Mouse (Mus musculus): ENCODE results near the gene Pde4a. TPM values are rescaled to one million over a fixed set of nuclear protein-coding genes. Genes with fewer than 3 reads are reported as not detected.

Pde4a gene
- polyA plus RNA-seq, 1 experiment from 2014 or later = 8.6 TPM

GRCm38 (mm10) chr9:21168161-21169123, 2.9 kb downstream of the Pde4a start:
- peak overlapping the region; percentile 12 for H3K4me3 ChIP-seq
- H3K4me2 ChIP-seq = peak overlapping the region; percentile 95
- peak; percentile 46; the same call in 1 of the 2 replicates for ATAC-seq (ENCODE audit: borderline replicate concordance, extremely low read depth, low FRiP score, low TSS enrichment)
- H3K36me3 ChIP-seq = no peaks in the 10 kb centered on the region
- peak overlapping the region; percentile 5; the same call in 1 of the 2 replicates for H3K9ac ChIP-seq
- no peaks in the 10 kb centered on the region for H3K9me3 ChIP-seq
- H3K4me1 ChIP-seq = peaks cover 49% of the 10 kb centered on the region
- 8% methylated on average over 30 of the region's 30 CpGs for WGBS
- peak overlapping the region; percentile 90 for H3K27ac ChIP-seq
- peaks cover 38% of the 10 kb centered on the region for H3K27me3 ChIP-seq

DNA sequence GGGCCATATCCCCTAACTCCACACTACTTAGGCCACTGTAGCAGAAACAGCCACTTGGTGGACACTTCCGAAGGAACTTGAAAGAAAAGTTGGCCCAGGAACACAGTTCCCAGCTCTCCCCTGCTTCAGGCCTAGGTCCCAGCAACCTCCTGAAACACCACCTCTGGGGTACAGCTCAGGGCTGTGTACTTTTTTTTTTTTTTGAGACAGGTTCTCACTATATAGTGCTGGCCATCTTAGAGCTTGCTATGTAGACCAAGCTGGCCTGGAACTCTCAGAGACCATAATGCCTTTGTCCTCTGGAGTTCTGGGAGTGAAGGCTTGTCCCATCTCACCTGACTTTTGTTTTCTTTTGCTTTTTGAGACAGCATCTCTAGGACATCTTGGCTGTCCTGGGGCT, 3.6 kb downstream of the Pde4a start:
- 41% methylated on average over 1 of the region's 1 CpGs for WGBS
- Histone ChIP-seq H3K9me3 (no peaks in the 10 kb centered on the region), H3K4me3 (no peak overlapping the region), H3K27me3 (peaks cover 31% of the 10 kb centered on the region), H3K27ac (no peak overlapping the region), H3K9ac (no peak overlapping the region), H3K4me2 (no peak overlapping the region), H3K4me1 (peaks cover 46% of the 10 kb centered on the region), H3K36me3 (no peaks in the 10 kb centered on the region)
- no peak for ATAC-seq (ENCODE audit: borderline replicate concordance, extremely low read depth, low FRiP score, low TSS enrichment)

DNA sequence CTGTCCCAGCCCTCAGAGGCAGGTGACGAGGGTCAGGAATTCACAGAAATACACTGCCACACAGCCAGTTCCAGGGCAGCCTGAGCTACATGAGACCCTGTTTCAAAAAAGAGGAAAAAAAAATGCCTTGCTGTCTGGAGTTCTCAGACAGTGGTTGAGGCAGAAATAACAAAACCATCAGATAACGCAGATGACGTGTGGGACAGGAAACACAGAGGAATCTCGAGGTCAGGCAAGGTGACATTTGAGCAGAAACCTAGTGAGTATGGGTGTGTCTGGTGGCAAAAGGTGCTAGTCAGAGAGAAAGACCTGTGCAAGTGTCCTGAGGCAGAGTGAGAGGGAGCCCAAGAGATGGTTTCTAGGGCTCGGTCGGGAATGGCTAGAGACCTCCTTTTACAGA, 6.8 kb downstream of the Pde4a start:
- Histone ChIP-seq H3K27me3 (no peaks in the 10 kb centered on the region), H3K4me3 (no peak overlapping the region), H3K27ac (no peak overlapping the region), H3K4me1 (peaks cover 15% of the 10 kb centered on the region), H3K9me3 (no peaks in the 10 kb centered on the region), H3K36me3 (no peaks in the 10 kb centered on the region), H3K4me2 (no peak overlapping the region), H3K9ac (no peak overlapping the region)
- WGBS = 68% methylated on average over 6 of the region's 6 CpGs
- no peak for ATAC-seq (ENCODE audit: borderline replicate concordance, extremely low read depth, low FRiP score, low TSS enrichment)

DNA sequence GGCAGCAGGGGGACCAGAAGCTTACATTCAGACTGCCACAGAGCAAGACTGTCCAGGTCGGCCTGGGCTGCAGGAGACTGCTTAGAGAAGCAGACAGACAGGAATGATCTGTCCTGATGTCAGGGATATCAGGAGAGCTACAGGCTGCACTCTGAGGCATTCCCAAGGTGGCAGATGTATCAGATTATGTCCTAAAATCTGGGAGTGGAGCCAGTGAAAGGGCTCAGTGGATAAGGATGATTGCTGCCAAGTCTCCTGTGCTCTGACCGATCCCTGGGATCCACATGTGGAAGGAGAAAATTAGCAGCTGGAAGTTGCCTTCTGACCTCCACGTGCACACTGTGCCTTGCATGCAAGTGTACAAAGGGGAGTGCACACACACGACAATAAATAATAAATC, 14.9 kb downstream of the Pde4a start:
- H3K4me1 ChIP-seq = peaks cover 26% of the 10 kb centered on the region
- 50% methylated on average over 4 of the region's 4 CpGs for WGBS
- no peaks in the 10 kb centered on the region; the same call in 1 of the 2 replicates for H3K27me3 ChIP-seq
- H3K27ac ChIP-seq = no peak overlapping the region
- no peak for ATAC-seq (ENCODE audit: borderline replicate concordance, extremely low read depth, low FRiP score, low TSS enrichment)
- no peaks in the 10 kb centered on the region for H3K9me3 ChIP-seq
- H3K36me3 ChIP-seq = no peaks in the 10 kb centered on the region
- H3K4me2 ChIP-seq = no peak overlapping the region
- no peak overlapping the region for H3K9ac ChIP-seq
- no peak overlapping the region for H3K4me3 ChIP-seq

DNA sequence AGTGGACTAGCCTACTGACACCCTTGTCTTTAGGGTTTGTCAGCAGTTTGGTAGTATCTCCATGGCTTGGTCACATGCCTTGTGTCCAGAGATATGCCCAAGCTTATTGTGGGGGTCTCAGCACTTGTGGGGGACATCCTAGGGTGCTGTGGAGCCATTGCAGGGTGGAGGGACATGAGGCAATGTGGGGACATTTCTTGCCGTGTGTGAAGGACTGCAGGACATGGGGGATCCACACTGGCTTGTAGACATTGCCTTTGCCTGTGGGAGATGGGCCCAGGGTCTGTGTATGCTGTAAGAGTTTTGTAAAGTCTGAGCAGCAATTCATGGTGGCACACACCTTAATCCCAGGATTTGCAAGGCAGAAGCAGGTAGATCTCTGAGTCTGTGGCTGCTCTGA, 15.3 kb downstream of the Pde4a start:
- Histone ChIP-seq H3K9me3 (no peaks in the 10 kb centered on the region), H3K4me1 (peaks cover 26% of the 10 kb centered on the region), H3K27ac (no peak overlapping the region), H3K36me3 (no peaks in the 10 kb centered on the region), H3K9ac (no peak overlapping the region), H3K4me3 (no peak overlapping the region), H3K27me3 (no peaks in the 10 kb centered on the region; the same call in 1 of the 2 replicates), H3K4me2 (no peak overlapping the region)
- ATAC-seq (ENCODE audit: borderline replicate concordance, extremely low read depth, low FRiP score, low TSS enrichment) = no peak
- 60% methylated on average over 1 of the region's 1 CpGs for WGBS

DNA sequence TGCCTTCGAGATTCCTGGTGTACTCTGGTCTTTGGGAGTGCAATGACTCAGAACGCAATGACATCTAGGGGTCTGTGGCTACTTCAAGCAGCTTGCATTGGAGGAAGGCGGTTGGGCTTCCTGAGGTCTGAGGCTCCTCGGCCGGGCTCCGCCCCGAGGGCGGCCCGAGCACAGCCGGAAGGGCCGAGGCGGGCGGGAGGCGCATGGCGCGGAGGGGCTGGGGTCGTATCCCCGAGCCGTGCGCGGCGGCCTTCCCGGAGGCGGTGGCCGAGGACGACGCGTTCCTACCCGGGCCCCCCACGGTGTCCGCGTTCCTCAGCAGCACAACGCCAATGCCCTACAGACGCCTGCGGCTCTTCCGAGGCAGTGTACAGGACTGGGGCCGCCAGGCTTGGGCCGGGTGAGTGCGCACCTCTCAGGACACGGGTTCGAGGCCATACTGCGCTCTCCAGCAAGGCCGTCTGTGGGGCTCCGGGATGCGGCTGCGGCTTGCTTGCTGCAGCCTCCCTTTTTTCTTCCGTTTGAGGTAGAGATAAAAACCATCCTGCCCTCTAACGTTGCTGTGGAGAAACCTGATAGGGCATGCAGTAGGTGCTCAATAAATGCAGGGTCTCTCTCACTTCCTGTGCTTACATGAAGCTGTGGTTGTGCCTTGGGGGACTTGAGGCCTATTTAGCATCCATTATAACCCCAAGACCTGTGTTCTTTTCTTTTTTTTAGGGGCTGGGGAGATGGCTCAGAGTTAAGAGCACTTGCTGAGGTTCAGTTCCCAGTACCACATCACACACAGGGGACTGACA, 16.1 kb downstream of the Pde4a start:
- Histone ChIP-seq H3K4me3 (peak overlapping the region; percentile 48), H3K27me3 (no peaks in the 10 kb centered on the region; the same call in 1 of the 2 replicates), H3K4me1 (peaks cover 26% of the 10 kb centered on the region), H3K9ac (peak overlapping the region; percentile 44), H3K9me3 (no peaks in the 10 kb centered on the region), H3K36me3 (no peaks in the 10 kb centered on the region), H3K27ac (no peak overlapping the region), H3K4me2 (peak overlapping the region; percentile 76)
- 6% methylated on average over 48 of the region's 48 CpGs for WGBS
- ATAC-seq (ENCODE audit: borderline replicate concordance, extremely low read depth, low FRiP score, low TSS enrichment) = peak; percentile 55; the same call in 1 of the 2 replicates

DNA sequence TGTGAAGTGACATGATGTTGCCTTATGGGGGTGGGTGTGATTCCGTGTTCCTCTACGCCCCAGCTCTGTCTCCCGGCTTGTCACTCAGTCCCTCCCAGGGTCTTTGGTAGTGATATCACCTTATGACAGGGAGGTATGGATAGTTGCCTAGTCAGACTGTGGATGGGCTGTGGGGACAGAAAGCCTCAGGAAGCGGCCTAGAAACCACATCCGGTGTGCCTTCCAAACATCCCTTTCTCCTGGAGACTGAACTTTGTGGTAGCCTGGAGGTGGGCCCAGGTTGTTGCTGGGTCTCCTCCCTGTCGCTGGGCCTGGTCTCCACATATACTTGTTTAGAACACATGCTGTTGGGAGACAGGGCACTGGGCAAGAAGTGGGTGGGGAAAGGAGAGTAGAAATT, 17.9 kb downstream of the Pde4a start:
- no peak overlapping the region for H3K4me3 ChIP-seq
- H3K4me2 ChIP-seq = peak overlapping the region; percentile 69; the same call in 1 of the 2 replicates
- WGBS = 77% methylated on average over 6 of the region's 6 CpGs
- no peak overlapping the region for H3K27ac ChIP-seq
- no peak overlapping the region for H3K9ac ChIP-seq
- H3K36me3 ChIP-seq = no peaks in the 10 kb centered on the region
- ATAC-seq (ENCODE audit: borderline replicate concordance, extremely low read depth, low FRiP score, low TSS enrichment) = no peak
- H3K9me3 ChIP-seq = no peaks in the 10 kb centered on the region
- peaks cover 26% of the 10 kb centered on the region for H3K4me1 ChIP-seq
- H3K27me3 ChIP-seq = no peaks in the 10 kb centered on the region; the same call in 1 of the 2 replicates

DNA sequence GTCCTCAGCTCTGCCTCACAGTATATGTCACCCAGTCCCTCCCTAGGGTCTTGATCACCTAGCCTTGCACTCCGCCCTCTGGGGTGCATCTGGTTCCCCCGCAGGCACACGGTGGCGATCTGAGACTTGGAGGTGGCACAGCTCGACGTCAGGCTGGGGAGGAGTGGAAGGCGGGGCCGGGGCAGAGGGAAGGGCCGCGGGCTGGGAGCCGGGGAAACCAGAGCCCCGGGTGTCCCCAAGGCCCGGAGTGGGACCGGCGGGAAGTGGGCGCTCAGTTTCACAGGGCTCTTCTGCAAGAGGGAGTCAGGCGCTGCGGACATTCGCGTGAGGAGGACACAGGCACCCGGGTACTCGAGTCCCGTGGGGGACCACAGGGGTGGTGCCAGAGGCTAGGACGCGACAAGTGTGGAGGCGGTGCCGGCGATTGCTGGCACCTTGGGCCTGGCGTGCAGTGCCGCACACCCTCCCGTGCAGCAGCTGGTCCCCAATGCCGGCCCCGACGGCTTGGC, 18.4 kb downstream of the Pde4a start:
- peak; percentile 43; the same call in 1 of the 2 replicates for ATAC-seq (ENCODE audit: borderline replicate concordance, extremely low read depth, low FRiP score, low TSS enrichment)
- WGBS = 9% methylated on average over 34 of the region's 34 CpGs

DNA sequence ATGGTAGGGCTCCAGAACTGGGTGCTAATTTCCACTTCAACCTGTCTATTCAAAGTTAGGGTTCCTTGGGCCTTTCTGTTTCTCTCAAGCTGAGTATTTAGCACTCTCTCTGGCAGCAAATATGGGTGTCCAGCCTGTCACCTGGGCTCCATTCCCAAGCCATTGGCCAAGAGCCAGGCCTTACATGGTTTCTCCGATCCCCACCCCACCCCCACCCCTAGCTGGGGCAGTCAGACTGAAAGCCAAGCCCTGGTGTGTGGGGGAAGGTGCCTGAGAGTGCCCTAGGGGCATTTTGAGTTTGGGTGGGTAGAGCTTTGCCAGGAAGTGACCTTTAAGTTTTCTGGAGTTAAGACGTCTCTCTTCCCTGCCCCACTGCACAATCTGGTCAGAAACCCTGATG, 19.2 kb downstream of the Pde4a start:
- no peak for ATAC-seq (ENCODE audit: borderline replicate concordance, extremely low read depth, low FRiP score, low TSS enrichment)
- 27% methylated on average over 2 of the region's 2 CpGs for WGBS
- Histone ChIP-seq H3K4me2 (no peak overlapping the region; the same call in 1 of the 2 replicates), H3K27ac (no peak overlapping the region), H3K9ac (no peak overlapping the region), H3K9me3 (no peaks in the 10 kb centered on the region), H3K36me3 (no peaks in the 10 kb centered on the region), H3K27me3 (no peaks in the 10 kb centered on the region; the same call in 1 of the 2 replicates), H3K4me3 (no peak overlapping the region), H3K4me1 (peaks cover 26% of the 10 kb centered on the region)

More for the DNA sequence above, 18.4 kb downstream of the Pde4a start:
- no peaks in the 10 kb centered on the region for H3K9me3 ChIP-seq
- H3K4me2 ChIP-seq = peak overlapping the region; percentile 69
- no peaks in the 10 kb centered on the region for H3K36me3 ChIP-seq
- H3K9ac ChIP-seq = peak overlapping the region; percentile 41
- peaks cover 26% of the 10 kb centered on the region for H3K4me1 ChIP-seq
- peak overlapping the region; percentile 46 for H3K4me3 ChIP-seq
- no peak overlapping the region for H3K27ac ChIP-seq
- no peaks in the 10 kb centered on the region; the same call in 1 of the 2 replicates for H3K27me3 ChIP-seq

- H3K27ac ChIP-seq = no peak overlapping the region
- ATAC-seq (ENCODE audit: borderline replicate concordance, extremely low read depth, low FRiP score, low TSS enrichment) = no peak
- H3K27me3 ChIP-seq = no peaks in the 10 kb centered on the region
- H3K9me3 ChIP-seq = no peaks in the 10 kb centered on the region
- H3K36me3 ChIP-seq = no peaks in the 10 kb centered on the region
- no peak overlapping the region for H3K4me2 ChIP-seq
- peaks cover 26% of the 10 kb centered on the region for H3K4me1 ChIP-seq
- 75% methylated on average over 5 of the region's 5 CpGs for whole genome bisulfite sequencing
- H3K9ac ChIP-seq = no peak overlapping the region
- H3K4me3 ChIP-seq = no peak overlapping the region
Observed at GRCm38 (mm10) chr9:21185436-21185835, 19.9 kb downstream of the Pde4a start.

GRCm38 (mm10) chr9:21189905-21190304, 24.4 kb downstream of the Pde4a start:
- H3K4me2 ChIP-seq = no peak overlapping the region
- 41% methylated on average over 7 of the region's 7 CpGs for WGBS
- no peak overlapping the region for H3K9ac ChIP-seq
- H3K9me3 ChIP-seq = no peaks in the 10 kb centered on the region
- peaks cover 1% of the 10 kb centered on the region for H3K4me1 ChIP-seq
- H3K36me3 ChIP-seq = no peaks in the 10 kb centered on the region
- no peaks in the 10 kb centered on the region for H3K27me3 ChIP-seq
- no peak overlapping the region for H3K27ac ChIP-seq
- no peak for ATAC-seq (ENCODE audit: borderline replicate concordance, extremely low read depth, low FRiP score, low TSS enrichment)
- H3K4me3 ChIP-seq = no peak overlapping the region

Measured in lung, embryonic 15.5 days (tissue).